Mouse (Mus musculus) small intestine, adult 2 months (tissue): ENCODE data around the gene Slc35b1.

Experiments used
- CTCF ChIP-seq: fragments of 200-500 bp; IDR thresholded peaks from 2 replicates; pipeline ENCODE4 v1.5.1; 2012; ENCODE audit warnings: low read depth, mild to moderate bottlenecking, control low read depth, inconsistent platforms, low read length, moderate library complexity, mixed read lengths; ENCODE audit not compliant: insufficient replicate concordance, insufficient read length; ENCODE audit errors: extremely low read depth
- POLR2A ChIP-seq: fragments of 200-500 bp; IDR thresholded peaks from 2 replicates; pipeline ENCODE4 v1.6.1; 2012; ENCODE audit warnings: low read depth, mild to moderate bottlenecking, control low read depth, inconsistent platforms, low read length, moderate library complexity

DNA sequence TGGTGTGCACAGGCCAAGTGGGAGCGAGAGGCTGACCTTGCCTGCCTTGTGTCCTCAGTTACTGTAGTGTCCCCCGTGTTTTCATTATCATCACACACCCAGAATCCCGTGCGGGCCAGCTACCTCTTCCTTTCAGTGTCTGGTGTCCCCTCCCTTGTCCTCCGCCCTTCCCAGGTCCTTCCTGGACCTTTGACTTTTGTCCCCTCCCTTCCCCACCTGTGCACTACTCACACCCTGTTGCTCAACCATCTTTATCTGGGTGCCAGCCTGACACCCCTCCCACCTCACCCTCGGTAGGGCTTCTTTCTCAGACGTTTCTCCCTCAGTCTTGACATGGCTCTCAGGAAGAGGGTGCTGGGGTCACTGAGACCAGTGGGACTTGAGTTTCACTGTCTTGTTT is 2.9 kb downstream of the Slc35b1 start:
- TF ChIP-seq CTCF, result no peak
- peak; percentile 59 for TF ChIP-seq POLR2A
